Mouse (Mus musculus) adrenal gland, postnatal 14 days (tissue): ENCODE measurements around the gene Slc35b1. TPM values are rescaled to one million over a fixed set of nuclear protein-coding genes. Genes with fewer than 3 reads are reported as not detected.
A peak's percentile ranks its signal among the peaks of the same experiment; 100 is the strongest.

Source experiments
- DNase-seq: peaks from one replicate; pipeline ENCODE4 v3.0.0; 2021; ENCODE audit warnings: mixed read lengths
- total RNA-seq: library from RNA; stranded (reverse); gene quantifications from 2 replicates; pipeline ENCODE4 v1.2.3, GENCODE M21; 2021

Slc35b1 gene
- total RNA-seq, 1 experiment from 2014 or later: 51.0 TPM

DNA sequence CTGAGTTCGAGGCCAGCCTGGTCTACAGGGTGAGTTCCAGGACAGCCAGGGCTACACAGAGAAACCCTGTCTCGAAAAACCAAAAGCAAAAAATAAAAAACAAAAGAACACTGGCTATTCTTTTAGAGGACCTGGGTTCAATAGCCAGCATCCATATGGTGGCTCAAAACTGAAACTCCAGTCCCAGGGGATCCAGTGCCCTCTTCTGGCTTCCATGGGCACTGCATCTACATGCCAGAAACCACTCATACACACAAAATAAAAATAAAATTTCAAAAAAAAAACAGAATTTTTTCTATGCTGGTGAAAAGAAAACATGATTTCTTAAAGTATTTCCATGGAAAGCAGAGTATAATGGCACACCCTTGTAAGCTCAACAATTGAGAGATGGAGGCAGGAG is 47.7 kb downstream of the Slc35b1 start:
- DNase-seq: peak; percentile 53

Other genes starting within 250 kb of the Slc35b1 start
- gene Dlx4, start 238.4 kb upstream of the Slc35b1 start, total RNA-seq: not detected in 2 replicates
- not detected in 2 replicates for gene Tac4, start 123.2 kb upstream of the Slc35b1 start, total RNA-seq
- gene Kat7, start 74.4 kb upstream of the Slc35b1 start, total RNA-seq: 48.5 and 50.7 TPM in 2 replicates
- gene Fam117a, start 47.7 kb upstream of the Slc35b1 start, total RNA-seq: 20.2 and 21.4 TPM in 2 replicates
- gene Spop, start 29.4 kb downstream of the Slc35b1 start, total RNA-seq: 110 and 123 TPM in 2 replicates
- gene Nxph3, start 129.9 kb downstream of the Slc35b1 start, total RNA-seq: 2.6 and 3.8 TPM in 2 replicates
- gene Ngfr, start 203.0 kb downstream of the Slc35b1 start, total RNA-seq: 5.6 and 14.3 TPM in 2 replicates